8 mouse cellular contexts compared by ENCODE assay signal in genomic region chr6:56831697-56832406, GRCm38 (mm10). TPM values are rescaled to one million over a fixed set of nuclear protein-coding genes. Genes with fewer than 3 reads are reported as not detected.
DNase-seq lines count a peak whose midpoint lies in the region; ATAC-seq lines count a peak whose summit lies in the region.

Gene Fkbp9 (plus strand): TSS chr6:56832059.

- no peak within 1 kb of the TSS for H3K27ac ChIP-seq in forebrain, embryonic 13.5 days
- H3K27ac ChIP-seq in heart, embryonic 15.5 days = peak within 1 kb of the TSS; percentile 91
- peak within 1 kb of the TSS; percentile 43; the same call in 1 of the 2 replicates for H3K27ac ChIP-seq in liver, embryonic 13.5 days
- H3K27ac ChIP-seq in neural tube, embryonic 11.5 days (ENCODE audit: low read depth, low read length) = peak within 1 kb of the TSS; percentile 39; the same call in 1 of the 2 replicates

- 0 out of 2 replicates have a peak, but pooled peaks cover 3% of the 10 kb centered on the region for H3K4me1 ChIP-seq in forebrain, embryonic 13.5 days
- peaks cover 5% of the 10 kb centered on the region; the same call in 1 of the 2 replicates for H3K4me1 ChIP-seq in heart, embryonic 15.5 days (replicated peaks)
- H3K4me1 ChIP-seq in liver, embryonic 13.5 days (replicated peaks) = peaks cover 20% of the 10 kb centered on the region
- H3K4me1 ChIP-seq in neural tube, embryonic 11.5 days (ENCODE audit: control insufficient read depth, insufficient read depth, low read length) = no peaks in the 10 kb centered on the region

- H3K36me3 ChIP-seq in forebrain, embryonic 13.5 days (ENCODE audit: poor library complexity, severe bottlenecking) = no peaks in the 10 kb centered on the region
- H3K36me3 ChIP-seq in heart, embryonic 15.5 days = 0 out of 2 replicates have a peak, but pooled peaks cover 6% of the 10 kb centered on the region
- H3K36me3 ChIP-seq in liver, embryonic 13.5 days = peaks cover 2% of the 10 kb centered on the region; the same call in 1 of the 2 replicates
- H3K36me3 ChIP-seq in neural tube, embryonic 11.5 days (ENCODE audit: control insufficient read depth, insufficient read depth, low read length) = no peaks in the 10 kb centered on the region; the same call in 1 of the 2 replicates

- H3K9ac ChIP-seq in forebrain, embryonic 13.5 days = peak within 1 kb of the TSS; percentile 73
- peak within 1 kb of the TSS; percentile 88 for H3K9ac ChIP-seq in heart, embryonic 15.5 days
- H3K9ac ChIP-seq in liver, embryonic 13.5 days = peak within 1 kb of the TSS; percentile 77
- H3K9ac ChIP-seq in neural tube, embryonic 11.5 days (ENCODE audit: low read length) = peak within 1 kb of the TSS; percentile 77

- DNase-seq in ES-CJ7 (ENCODE audit: low read depth, low spot score) = peak; percentile 72
- peak; percentile 5 for DNase-seq in cerebellum, adult 11-12 months
- peak; percentile 93 for DNase-seq in kidney, postnatal 14 days
- peak; percentile 49 for DNase-seq in liver, embryonic 13.5 days
- DNase-seq in neural tube, embryonic 11.5 days (ENCODE audit: low spot score) = peak; percentile 84
- DNase-seq in testis, postnatal 14 days (ENCODE audit: low spot score) = peak; percentile 82

- H3K4me3 ChIP-seq in forebrain, embryonic 13.5 days = peak within 1 kb of the TSS; percentile 55
- peak within 1 kb of the TSS; percentile 87 for H3K4me3 ChIP-seq in heart, embryonic 15.5 days
- H3K4me3 ChIP-seq in liver, embryonic 13.5 days (replicated peaks) = peak within 1 kb of the TSS; percentile 70
- H3K4me3 ChIP-seq in neural tube, embryonic 11.5 days (ENCODE audit: low read depth, low read length) = peak within 1 kb of the TSS; percentile 58

- WGBS in forebrain, embryonic 13.5 days = under 1% methylated on average over 48 of the region's 58 CpGs
- under 1% methylated on average over 56 of the region's 58 CpGs for WGBS in heart, embryonic 15.5 days
- under 1% methylated on average over 58 of the region's 58 CpGs for WGBS in liver, embryonic 13.5 days (ENCODE audit: insufficient replicate concordance)
- under 1% methylated on average over 46 of the region's 58 CpGs for WGBS in neural tube, embryonic 11.5 days

- H3K4me2 ChIP-seq in forebrain, embryonic 13.5 days = peak within 1 kb of the TSS; percentile 83
- H3K4me2 ChIP-seq in heart, embryonic 15.5 days = peak within 1 kb of the TSS; percentile 83
- peak within 1 kb of the TSS; percentile 94 for H3K4me2 ChIP-seq in liver, embryonic 13.5 days
- peak within 1 kb of the TSS; percentile 71 for H3K4me2 ChIP-seq in neural tube, embryonic 11.5 days (ENCODE audit: low read depth)

- no peaks in the 10 kb centered on the region for H3K9me3 ChIP-seq in forebrain, embryonic 13.5 days (replicated peaks)
- no peaks in the 10 kb centered on the region for H3K9me3 ChIP-seq in heart, embryonic 15.5 days (replicated peaks)
- H3K9me3 ChIP-seq in liver, embryonic 13.5 days (replicated peaks) = no peaks in the 10 kb centered on the region
- no peaks in the 10 kb centered on the region for H3K9me3 ChIP-seq in neural tube, embryonic 11.5 days (ENCODE audit: control insufficient read depth, low read length)

- ATAC-seq in forebrain, embryonic 13.5 days = peak; percentile 96
- peak; percentile 98 for ATAC-seq in heart, embryonic 15.5 days (replicated peaks; ENCODE audit: insufficient number of reproducible peaks, insufficient read depth, low FRiP score, low read depth)
- ATAC-seq in liver, embryonic 13.5 days (ENCODE audit: low read depth) = peak; percentile 91
- ATAC-seq in neural tube, embryonic 11.5 days (ENCODE audit: insufficient read depth, low FRiP score, low TSS enrichment) = peak; percentile 92

- no peaks in the 10 kb centered on the region for H3K27me3 ChIP-seq in forebrain, embryonic 13.5 days
- H3K27me3 ChIP-seq in heart, embryonic 15.5 days = no peaks in the 10 kb centered on the region
- peaks cover 6% of the 10 kb centered on the region for H3K27me3 ChIP-seq in liver, embryonic 13.5 days
- H3K27me3 ChIP-seq in neural tube, embryonic 11.5 days (ENCODE audit: control insufficient read depth, insufficient read depth, low read length) = no peaks in the 10 kb centered on the region

RNA-seq across cellular contexts. Expression of gene Fkbp9, which starts in this region (rescaled TPM):
- polyA plus RNA-seq in forebrain, embryonic 13.5 days (2015; fragmentation: Nextera tagmentation; extraction: Ambion mirVana) = 24.4 and 27.7 TPM in 2 replicates
- 129 and 161 TPM in 2 replicates for polyA plus RNA-seq in heart, embryonic 15.5 days (2015; fragmentation: Nextera tagmentation; extraction: Ambion mirVana)
- polyA plus RNA-seq in liver, embryonic 13.5 days (2015; fragmentation: Nextera tagmentation; extraction: Ambion mirVana) = 26.2 and 28.5 TPM in 2 replicates
- 61.0 and 61.7 TPM in 2 replicates for polyA plus RNA-seq in neural tube, embryonic 11.5 days (2014; fragmentation: Nextera tagmentation; extraction: Ambion mirVana)

Comparison
In these comparisons a context has a peak if more than half of its experiments do, and no peak if none do; other contexts are left out.
1. DNase-seq: peak in every context shown above with its lines; median percentile 93 in kidney, postnatal 14 days; 84 in neural tube, embryonic 11.5 days; 82 in testis, postnatal 14 days; 72 in ES-CJ7; 49 in liver, embryonic 13.5 days; 5 in cerebellum, adult 11-12 months.